Mouse (Mus musculus) stomach, postnatal 0 days (tissue): Measurements from ENCODE around the gene Kirrel3.

ENCODE experiments used
- CTCF ChIP-seq: IDR thresholded peaks from 2 replicates; pipeline ENCODE4 v1.5.1; 2016; ENCODE audit warnings: antibody characterized with exemption, low read depth, mild to moderate bottlenecking, moderate library complexity
- EP300 ChIP-seq: optimal IDR thresholded peaks from 2 replicates; pipeline ENCODE3; 2016; ENCODE audit warnings: antibody characterized with exemption

DNA sequence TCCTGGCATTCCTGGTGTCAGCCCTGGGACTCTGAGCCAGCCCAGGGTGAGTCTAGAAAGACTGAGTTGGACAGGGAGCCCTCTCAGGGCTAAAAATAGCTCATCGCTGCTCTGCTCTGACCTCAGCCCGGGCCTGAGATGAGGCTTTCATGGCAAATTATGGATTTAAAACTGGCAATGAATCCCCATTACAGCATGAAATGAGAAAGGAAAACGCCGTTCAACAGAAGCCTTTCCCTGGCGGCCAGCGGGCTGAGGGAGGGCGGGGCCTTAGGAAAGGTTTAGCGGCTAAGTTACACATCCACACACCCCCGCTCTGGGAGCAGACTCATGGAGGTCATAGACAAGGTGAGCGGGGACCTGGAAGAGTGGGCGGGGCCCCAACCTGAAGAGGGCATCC lies 467.7 kb downstream of the Kirrel3 start:
- TF ChIP-seq CTCF: no peak
- no peak for TF ChIP-seq EP300
